Mouse (Mus musculus) testis, adult 2 months (tissue): ENCODE results near the gene Fubp1.

ENCODE experiments used
- CTCF ChIP-seq: fragments of 200-500 bp; IDR thresholded peaks from 2 replicates; pipeline ENCODE4 v1.5.1; 2012; ENCODE audit warnings: low read depth, mild to moderate bottlenecking, inconsistent platforms, low read length, moderate library complexity; ENCODE audit not compliant: control insufficient read depth, insufficient read depth, insufficient replicate concordance
- POLR2A ChIP-seq: fragments of 200-500 bp; IDR thresholded peaks from 2 replicates; pipeline ENCODE4 v1.6.1; 2012; ENCODE audit warnings: low read depth, mild to moderate bottlenecking, inconsistent platforms, low read length, moderate library complexity; ENCODE audit not compliant: control insufficient read depth

DNA sequence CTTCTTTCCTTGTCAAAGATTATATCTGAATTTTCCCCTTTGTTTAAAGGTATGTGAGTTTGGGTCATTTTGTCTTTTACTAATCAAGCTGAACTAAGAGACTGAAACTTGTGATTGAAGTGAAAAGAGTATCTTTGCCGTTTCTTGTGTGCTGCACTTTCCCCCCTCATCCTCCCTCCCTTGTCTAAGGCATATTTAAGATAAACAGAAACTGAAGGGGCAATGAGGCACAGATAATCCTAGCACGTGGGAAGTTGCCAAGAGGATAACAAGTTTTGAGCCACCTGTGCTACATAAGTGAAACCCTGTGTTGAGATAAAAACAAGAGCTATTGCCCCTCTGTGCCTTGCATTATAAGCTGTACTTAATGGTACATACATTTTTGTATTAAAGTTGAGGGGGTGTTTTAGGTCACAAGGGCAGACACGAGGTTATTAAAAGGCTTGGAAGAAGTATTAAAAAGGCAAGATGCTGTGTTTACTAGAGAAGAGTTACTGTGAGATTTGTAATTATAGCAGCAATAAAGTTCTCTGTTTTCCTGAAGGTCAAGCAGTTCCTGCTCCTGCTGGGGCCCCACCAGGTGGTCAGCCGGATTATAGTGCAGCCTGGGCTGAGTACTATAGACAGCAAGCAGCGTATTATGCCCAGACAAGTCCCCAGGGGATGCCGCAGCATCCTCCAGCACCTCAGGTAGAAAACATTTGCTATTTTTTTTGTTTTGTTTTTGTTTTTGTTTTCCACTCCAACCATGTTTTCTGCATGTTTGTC lies 21.3 kb downstream of the Fubp1 start:
- TF ChIP-seq CTCF (no peak), POLR2A (no peak)
